Mouse (Mus musculus): ENCODE results near the gene Mrps16.

Gene Mrps16

GRCm38 (mm10) chr14:20393205-20393913, at the start of gene Mrps16:
TSS of gene Mrps16 (minus strand) at chr14:20393634.
- DNase-seq (ENCODE audit: low spot score in 2 of 2): peak; percentile 88 to 89

DNA sequence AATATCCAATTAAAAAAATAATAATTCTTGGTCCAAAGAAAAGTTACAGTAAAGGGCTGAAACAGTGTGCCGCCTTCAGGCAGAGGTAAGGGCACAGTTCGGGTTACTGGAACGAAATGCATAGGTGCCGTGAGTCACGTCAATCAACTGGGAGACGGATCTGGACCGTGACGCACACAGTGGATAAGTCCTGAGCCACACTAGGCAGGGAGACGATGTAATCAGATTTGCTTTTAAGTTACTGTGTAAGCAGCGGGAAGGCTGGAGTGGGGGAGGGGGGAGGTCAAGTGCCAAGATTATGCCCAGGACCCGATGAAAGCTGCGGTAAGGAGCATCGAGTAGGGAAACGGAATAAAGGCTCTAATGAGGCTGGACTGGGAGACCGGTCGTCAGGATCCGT, 48.8 kb upstream of the Mrps16 start:
- DNase-seq (ENCODE audit: low spot score in 2 of 2): no peak

DNA sequence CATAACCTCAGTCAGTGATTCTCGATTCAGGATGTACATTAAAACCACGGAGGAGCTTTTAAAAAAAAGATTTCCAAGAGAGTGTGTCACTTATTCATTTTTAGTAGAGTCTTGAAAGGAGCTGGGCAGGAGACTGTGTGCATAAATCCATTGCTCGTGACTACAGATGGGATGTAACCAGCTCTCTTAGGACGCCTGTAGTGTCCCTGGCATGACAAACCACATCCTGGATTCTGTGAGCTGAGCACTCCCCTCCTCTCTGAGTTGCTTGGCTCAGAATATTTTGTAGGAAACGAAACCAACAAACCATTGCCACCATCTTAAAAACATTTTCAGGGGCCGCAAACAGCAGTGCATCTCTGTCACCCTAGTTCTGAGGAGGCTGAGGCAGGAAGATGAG, 43.5 kb upstream of the Mrps16 start:
- no peak for DNase-seq (ENCODE audit: low spot score in 2 of 2)

DNA sequence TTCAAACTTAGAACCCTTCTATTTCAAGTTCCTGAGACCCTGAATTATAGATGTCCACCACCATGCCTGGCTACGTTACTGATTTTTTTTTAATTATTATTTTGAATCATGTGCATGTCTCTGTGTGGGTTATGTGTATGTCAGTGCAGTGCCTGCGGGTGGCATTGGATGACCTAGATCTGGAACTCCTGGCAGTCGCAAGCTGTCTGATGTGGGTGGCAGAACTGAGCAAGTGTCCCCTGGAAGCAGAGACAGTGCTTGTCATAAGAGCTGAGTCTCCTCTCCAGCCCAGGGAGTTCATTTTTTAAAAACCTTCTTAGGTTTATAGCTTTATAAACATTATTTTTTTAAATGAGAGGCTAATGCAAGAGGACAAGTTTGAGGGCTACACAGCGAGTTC, 39.0 kb upstream of the Mrps16 start:
- no peak for DNase-seq (ENCODE audit: low spot score in 2 of 2)

DNA sequence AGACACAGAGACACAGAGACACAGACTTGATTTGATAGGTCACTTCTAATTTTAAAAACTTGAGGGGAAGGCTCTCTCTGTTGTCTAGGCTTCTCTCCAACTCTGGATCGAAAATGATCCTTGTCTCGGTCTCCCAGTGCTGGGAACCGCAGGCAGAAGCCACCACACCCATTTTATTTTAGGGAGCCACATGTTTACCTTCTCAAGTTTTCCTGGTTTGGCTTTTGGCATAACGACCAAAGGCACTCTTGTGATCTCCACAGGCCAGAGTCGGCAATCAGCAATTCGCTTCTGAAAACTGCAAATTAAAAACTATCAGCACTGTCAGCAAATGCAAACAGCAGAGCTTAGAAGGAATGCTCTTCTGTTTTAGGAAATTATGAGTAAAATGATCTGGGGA, 38.3 kb upstream of the Mrps16 start:
- DNase-seq (ENCODE audit: low spot score in 2 of 2): no peak

- no peak for DNase-seq (ENCODE audit: low spot score in 2 of 2)
Measured at GRCm38 (mm10) chr14:20429833-20430232, 36.4 kb upstream of the Mrps16 start.

DNA sequence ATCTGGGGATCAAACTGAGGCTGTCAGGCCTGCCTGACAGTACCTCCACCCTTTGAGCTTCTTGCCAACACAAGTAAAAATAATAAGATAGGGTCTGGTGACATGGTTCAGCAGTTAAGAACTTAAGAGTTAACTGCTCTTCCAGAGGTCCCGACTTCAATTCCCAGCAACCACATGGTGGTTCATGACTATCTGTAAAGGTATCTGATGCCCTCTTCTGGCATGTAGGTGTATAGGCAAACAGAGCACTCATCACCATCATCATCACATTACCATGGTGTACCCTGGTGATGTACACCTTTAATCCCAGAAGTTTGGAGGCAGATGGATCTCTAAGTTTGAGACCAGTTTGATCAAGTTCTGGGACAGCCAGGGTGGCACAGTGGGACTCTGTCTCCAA, 35.2 kb upstream of the Mrps16 start:
- no peak for DNase-seq (ENCODE audit: low spot score in 2 of 2)

- no peak for DNase-seq (ENCODE audit: low spot score in 2 of 2)
Measured at GRCm38 (mm10) chr14:20423046-20423445, 29.6 kb upstream of the Mrps16 start.

- DNase-seq (ENCODE audit: low spot score in 2 of 2): no peak
Measured at GRCm38 (mm10) chr14:20422257-20422656, 28.8 kb upstream of the Mrps16 start.

- DNase-seq (ENCODE audit: low spot score in 2 of 2): no peak
Measured at GRCm38 (mm10) chr14:20400071-20400470, 6.6 kb upstream of the Mrps16 start.

GRCm38 (mm10) chr14:20398864-20399263, 5.4 kb upstream of the Mrps16 start:
- DNase-seq (ENCODE audit: low spot score in 2 of 2): peak in 1 of 2 experiments; percentile 40

DNA sequence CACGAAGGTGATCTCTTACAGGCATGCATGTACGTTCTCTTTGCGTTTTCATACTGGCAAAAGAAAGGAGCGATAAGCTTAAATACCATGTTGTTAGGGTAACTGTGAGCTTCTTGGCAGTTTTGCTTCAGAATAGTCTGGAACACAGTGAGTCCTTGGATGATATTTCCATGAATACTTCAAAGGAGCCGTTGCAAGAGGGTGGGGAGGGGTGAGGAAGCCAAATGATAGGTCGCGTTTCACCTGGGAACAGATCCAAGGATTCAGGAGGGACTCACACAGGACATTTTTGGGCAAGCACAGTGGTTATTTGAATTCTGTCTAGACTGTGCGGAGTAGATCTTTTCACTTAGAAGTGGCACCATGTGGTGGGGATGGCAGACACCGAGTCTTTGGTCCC, 3.8 kb upstream of the Mrps16 start:
- no peak for DNase-seq (ENCODE audit: low spot score in 2 of 2)

- DNase-seq (ENCODE audit: low spot score in 2 of 2): no peak
Measured at GRCm38 (mm10) chr14:20392326-20392725, 1.1 kb downstream of the Mrps16 start.

GRCm38 (mm10) chr14:20389446-20390079, 3.9 kb downstream of the Mrps16 start:
- DNase-seq (ENCODE audit: low spot score in 2 of 2): no peak

- peak; percentile 93 to 95 for DNase-seq (ENCODE audit: low spot score in 2 of 2)
Measured at GRCm38 (mm10) chr14:20388441-20389129, 4.8 kb downstream of the Mrps16 start, which contains the start of gene Dnajc9. TSS of gene Dnajc9 (minus strand) at chr14:20388910.

DNA sequence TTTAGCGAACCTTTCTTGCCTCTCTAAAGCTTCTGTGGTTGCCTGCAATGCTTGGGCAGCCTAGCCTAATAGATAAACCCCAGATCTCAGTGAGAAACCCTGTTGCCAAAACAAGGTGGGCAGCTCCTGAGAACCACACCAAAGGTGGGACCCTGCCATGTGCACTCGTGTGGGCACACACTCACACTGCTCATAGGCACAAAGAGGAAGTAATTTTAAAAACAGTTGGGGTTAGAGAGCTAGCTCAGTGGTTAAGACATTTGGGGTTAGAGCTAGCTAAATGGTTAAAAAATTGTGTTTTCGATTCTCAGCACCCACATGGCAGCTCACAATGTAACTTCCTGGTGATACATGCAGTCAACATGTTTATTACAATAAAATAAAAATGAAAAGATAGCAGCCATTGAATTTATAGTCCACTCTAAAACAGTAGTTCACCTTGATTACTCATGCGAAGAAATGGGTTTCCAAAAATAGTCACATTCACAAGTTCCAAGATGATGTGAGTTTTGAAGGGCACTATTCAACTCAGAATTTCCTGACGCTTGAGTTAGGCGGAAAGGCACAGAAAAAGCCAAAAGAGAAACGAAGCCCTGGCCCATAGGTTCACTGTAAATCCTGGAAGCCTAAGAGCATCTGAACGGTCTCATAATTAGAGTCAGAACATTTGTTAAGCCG, 13.5 kb downstream of the Mrps16 start:
- peak in 1 of 2 experiments; percentile 28 for DNase-seq (ENCODE audit: low spot score in 2 of 2)

DNA sequence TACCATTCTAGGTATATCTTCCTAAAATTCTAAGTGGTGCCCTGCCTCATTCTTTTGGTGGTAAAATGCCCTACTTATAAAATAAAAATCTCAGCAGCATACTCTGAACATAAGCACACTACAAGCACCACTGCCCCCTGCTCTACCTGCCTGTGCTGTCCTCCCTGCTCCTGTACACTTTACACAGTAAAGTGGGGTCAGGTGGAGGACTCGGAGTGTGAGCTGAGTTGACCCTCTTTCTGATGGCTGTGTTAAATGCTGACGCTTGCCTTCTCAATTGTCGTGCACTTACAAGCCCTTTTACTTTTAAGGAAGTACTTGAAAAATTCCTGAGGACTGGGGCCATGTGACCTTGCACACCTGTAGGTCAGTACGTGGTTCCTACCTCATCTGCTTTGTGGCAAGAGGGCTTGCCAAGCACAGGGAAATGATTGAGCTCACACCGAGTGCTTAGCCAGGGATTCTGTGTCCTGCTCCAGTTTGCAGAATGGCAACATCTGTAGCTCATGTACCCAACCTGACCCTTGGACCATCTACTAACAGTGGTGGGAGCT, 14.3 kb downstream of the Mrps16 start:
- no peak for DNase-seq (ENCODE audit: low spot score in 2 of 2)

- DNase-seq (ENCODE audit: low spot score in 2 of 2): peak; percentile 40 to 64
Measured at GRCm38 (mm10) chr14:20378313-20379061, 14.9 kb downstream of the Mrps16 start.

DNA sequence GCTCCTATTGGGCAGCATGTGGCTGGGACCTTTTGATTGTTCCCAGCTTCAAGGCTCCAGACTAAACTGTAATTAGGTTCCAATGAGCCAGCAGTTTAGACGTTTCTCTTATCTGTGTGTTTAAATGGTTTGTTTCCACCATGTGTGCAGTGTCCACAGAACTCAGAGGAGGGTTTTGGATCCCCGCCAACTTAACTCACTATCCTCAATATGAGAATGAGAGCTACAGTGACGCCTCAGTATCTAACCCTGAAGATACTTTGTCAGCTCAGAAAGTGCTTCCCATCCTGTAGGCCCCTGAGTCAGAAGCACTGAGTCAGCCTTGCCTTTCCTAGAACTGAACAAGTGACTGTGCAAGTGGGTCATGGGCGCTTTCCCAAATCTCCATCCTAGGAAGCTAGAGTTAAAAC, 16.3 kb downstream of the Mrps16 start:
- DNase-seq (ENCODE audit: low spot score in 2 of 2): no peak

DNA sequence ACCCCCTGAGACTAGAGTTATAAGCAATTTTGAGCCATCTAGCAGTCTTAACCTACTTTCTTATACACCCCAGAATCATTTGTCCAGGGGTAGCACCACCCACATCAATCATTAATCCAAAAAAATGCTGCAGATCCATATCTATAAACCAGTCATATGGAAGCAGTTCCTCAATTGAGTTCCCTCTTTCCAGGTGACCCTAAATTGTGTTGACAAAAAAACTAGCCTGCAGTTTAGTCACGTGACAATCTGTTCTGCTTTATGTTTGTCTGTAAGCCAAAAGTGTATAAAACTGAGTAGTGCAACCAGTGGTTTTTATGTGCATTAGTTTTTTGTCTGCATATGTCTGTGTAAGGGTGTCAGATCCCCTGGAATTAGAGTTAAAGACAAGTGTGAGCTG, 21.6 kb downstream of the Mrps16 start:
- no peak for DNase-seq (ENCODE audit: low spot score in 2 of 2)

DNA sequence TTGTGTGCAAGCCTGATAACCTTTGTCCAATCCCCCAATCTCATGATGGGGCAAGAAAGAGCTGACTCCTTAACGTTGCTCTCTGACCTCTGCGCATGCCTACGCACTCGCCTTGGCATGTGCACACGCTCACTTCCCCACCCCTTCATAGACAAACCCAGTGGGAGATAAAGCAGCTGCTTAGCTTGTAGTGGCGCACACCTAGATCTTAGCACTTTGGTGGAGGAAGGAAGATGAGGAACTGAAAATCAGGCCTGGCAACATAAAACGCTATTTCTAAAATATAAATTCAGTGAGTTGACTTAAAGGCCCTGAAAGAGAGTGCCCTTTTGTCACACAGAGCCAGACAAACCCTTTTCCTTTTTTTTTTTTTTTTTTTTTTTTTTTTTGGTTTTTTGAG, 22.6 kb downstream of the Mrps16 start:
- DNase-seq (ENCODE audit: low spot score in 2 of 2): no peak
